Mouse (Mus musculus): ENCODE data around the gene Olfr25. TPM values are rescaled to one million over a fixed set of nuclear protein-coding genes. Genes with fewer than 3 reads are reported as not detected.

Gene Olfr25
- not detected for polyA plus RNA-seq (2014; fragmentation: Illumina TruSeq; extraction: RNeasy Lipid Tissue Mini Kit (QIAGEN cat#74804); ENCODE audit: insufficient read depth, low read depth, low replicate concordance)

DNA sequence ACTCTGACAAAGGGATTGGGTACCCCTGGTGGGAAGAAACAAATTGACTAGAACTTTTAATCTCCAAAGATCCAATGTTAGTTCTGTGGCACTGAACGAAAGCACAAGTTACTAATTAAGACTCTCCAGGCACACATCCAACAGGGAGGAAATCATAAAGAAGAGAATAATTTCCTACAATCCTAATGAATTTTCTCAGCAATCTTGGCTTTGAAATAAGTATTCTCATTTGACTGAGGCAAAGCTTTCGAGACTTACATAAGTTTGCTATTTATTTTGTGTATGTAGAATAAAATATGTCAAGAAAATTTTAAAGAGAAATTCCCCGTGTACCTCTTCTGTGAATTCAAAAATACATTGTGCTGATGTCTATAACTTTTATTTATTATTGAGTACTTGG is at the start of gene Olfr25:
TSS of gene Olfr25 (plus strand) at position 301 of the 400 bp plus-strand sequence.

DNA sequence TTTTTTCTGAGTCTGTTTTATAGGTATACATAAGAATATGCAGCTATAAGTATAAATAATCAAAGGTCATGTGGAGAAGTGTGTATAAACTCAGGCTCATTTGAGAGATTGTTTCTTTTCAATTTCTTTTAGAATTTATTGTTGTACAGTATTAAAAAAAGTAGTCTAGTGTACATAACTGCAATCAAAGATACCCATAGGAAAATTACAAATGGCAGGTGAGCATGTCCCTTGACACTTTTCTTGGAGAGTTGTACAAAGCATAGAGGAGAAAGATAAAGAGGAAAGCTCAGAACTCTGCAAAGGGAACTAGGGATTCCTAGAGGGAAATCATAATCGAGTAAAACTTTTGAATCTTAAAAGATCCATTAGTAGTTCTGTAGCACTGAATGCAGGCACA is 38.1 kb upstream of the Olfr25 start, which contains the start of gene Olfr896-ps1:
TSS of gene Olfr896-ps1 (plus strand) at position 301 of the 400 bp plus-strand sequence.

DNA sequence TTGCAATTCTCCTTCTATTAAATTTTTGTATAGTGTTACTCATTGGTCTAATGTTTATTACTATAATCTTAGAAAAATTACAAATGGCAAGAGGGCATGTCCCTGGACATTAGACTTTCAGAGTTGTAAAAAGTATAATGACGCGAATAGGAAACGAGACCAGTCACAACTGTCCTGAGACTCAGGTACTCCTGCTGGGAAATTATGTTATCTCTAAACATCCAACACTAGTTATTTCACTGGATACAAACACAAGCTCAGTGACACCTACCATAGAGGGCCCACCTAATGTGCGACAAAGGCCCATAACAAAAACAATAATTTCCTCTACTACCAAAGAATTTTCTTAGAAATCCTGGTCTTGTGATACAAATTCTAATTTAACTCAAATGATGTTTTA is 19.3 kb downstream of the Olfr25 start, which contains the start of gene Olfr898:
TSS of gene Olfr898 (plus strand) at position 301 of the 400 bp plus-strand sequence.

DNA sequence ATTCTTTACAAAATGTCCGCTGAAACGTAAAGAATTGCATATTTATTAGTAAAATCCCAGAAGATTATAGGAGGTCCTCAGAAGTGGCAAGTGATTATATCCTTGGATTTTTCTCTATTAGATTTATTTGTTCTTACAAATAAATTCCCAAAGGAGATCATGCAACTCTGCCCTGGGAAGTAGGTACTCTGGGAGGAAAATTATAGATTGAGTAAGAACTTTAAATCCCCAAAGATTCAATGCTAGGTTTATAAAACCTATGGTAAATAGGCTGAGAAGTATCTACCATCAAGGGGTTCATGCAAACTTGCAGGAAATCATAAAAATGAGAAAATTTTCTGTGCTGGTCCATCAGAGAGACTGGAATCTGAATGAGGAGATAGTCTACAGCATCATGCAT is 37.7 kb downstream of the Olfr25 start, which contains the start of gene Olfr250:
TSS of gene Olfr250 (plus strand) at position 301 of the 400 bp plus-strand sequence.

DNA sequence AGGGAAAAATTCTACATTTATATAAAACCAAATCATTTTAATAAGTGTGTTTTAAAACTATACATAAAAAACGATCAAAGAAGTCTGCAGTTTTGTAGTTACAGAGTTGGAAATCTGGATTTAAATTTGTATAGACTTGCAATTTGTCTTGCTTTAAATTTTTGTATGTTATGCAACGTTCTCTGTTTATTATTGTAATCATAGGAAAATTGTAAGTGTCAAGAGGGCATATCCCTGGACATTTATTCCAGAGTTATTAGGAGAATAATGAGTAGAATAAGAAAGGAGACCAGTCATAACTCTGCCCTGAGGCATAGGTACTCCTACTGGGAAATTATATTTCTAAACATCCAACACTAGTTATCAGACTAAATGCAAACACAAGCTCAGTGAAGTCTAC is 47.9 kb downstream of the Olfr25 start, which contains the start of gene Olfr251:
TSS of gene Olfr251 (plus strand) at position 301 of the 400 bp plus-strand sequence.

Other genes with a start within 250 kb of the Olfr25 start
- gene Olfr887, start 245.0 kb upstream of the Olfr25 start, polyA plus RNA-seq (2014; fragmentation: Illumina TruSeq; extraction: RNeasy Lipid Tissue Mini Kit (QIAGEN cat#74804); ENCODE audit: insufficient read depth, low read depth, low replicate concordance): not detected
- not detected for gene Olfr888, start 220.9 kb upstream of the Olfr25 start, polyA plus RNA-seq (2014; fragmentation: Illumina TruSeq; extraction: RNeasy Lipid Tissue Mini Kit (QIAGEN cat#74804); ENCODE audit: insufficient read depth, low read depth, low replicate concordance)
- 0.03 TPM for gene Olfr889, start 213.9 kb upstream of the Olfr25 start, polyA plus RNA-seq (2014; fragmentation: Illumina TruSeq; extraction: RNeasy Lipid Tissue Mini Kit (QIAGEN cat#74804); ENCODE audit: insufficient read depth, low read depth, low replicate concordance)
- gene Olfr890, start 186.5 kb upstream of the Olfr25 start, polyA plus RNA-seq (2014; fragmentation: Illumina TruSeq; extraction: RNeasy Lipid Tissue Mini Kit (QIAGEN cat#74804); ENCODE audit: insufficient read depth, low read depth, low replicate concordance): not detected
- not detected for gene Olfr891, start 148.2 kb upstream of the Olfr25 start, polyA plus RNA-seq (2014; fragmentation: Illumina TruSeq; extraction: RNeasy Lipid Tissue Mini Kit (QIAGEN cat#74804); ENCODE audit: insufficient read depth, low read depth, low replicate concordance)
- gene Olfr893, start 120.7 kb upstream of the Olfr25 start, polyA plus RNA-seq (2014; fragmentation: Illumina TruSeq; extraction: RNeasy Lipid Tissue Mini Kit (QIAGEN cat#74804); ENCODE audit: insufficient read depth, low read depth, low replicate concordance): not detected
- not detected for gene Olfr894, start 111.0 kb upstream of the Olfr25 start, polyA plus RNA-seq (2014; fragmentation: Illumina TruSeq; extraction: RNeasy Lipid Tissue Mini Kit (QIAGEN cat#74804); ENCODE audit: insufficient read depth, low read depth, low replicate concordance)
- gene Olfr143, start 76.3 kb upstream of the Olfr25 start, polyA plus RNA-seq (2014; fragmentation: Illumina TruSeq; extraction: RNeasy Lipid Tissue Mini Kit (QIAGEN cat#74804); ENCODE audit: insufficient read depth, low read depth, low replicate concordance): not detected
- not detected for gene Olfr895, start 61.2 kb upstream of the Olfr25 start, polyA plus RNA-seq (2014; fragmentation: Illumina TruSeq; extraction: RNeasy Lipid Tissue Mini Kit (QIAGEN cat#74804); ENCODE audit: insufficient read depth, low read depth, low replicate concordance)
- not detected for gene Olfr896-ps1, start 38.0 kb upstream of the Olfr25 start, polyA plus RNA-seq (2014; fragmentation: Illumina TruSeq; extraction: RNeasy Lipid Tissue Mini Kit (QIAGEN cat#74804); ENCODE audit: insufficient read depth, low read depth, low replicate concordance)
- gene Olfr898, start 19.4 kb downstream of the Olfr25 start, polyA plus RNA-seq (2014; fragmentation: Illumina TruSeq; extraction: RNeasy Lipid Tissue Mini Kit (QIAGEN cat#74804); ENCODE audit: insufficient read depth, low read depth, low replicate concordance): not detected
- gene Olfr250, start 37.8 kb downstream of the Olfr25 start, polyA plus RNA-seq (2014; fragmentation: Illumina TruSeq; extraction: RNeasy Lipid Tissue Mini Kit (QIAGEN cat#74804); ENCODE audit: insufficient read depth, low read depth, low replicate concordance): not detected
- gene Olfr251, start 48.0 kb downstream of the Olfr25 start, polyA plus RNA-seq (2014; fragmentation: Illumina TruSeq; extraction: RNeasy Lipid Tissue Mini Kit (QIAGEN cat#74804); ENCODE audit: insufficient read depth, low read depth, low replicate concordance): not detected
- gene Olfr147, start 72.6 kb downstream of the Olfr25 start, polyA plus RNA-seq (2014; fragmentation: Illumina TruSeq; extraction: RNeasy Lipid Tissue Mini Kit (QIAGEN cat#74804); ENCODE audit: insufficient read depth, low read depth, low replicate concordance): not detected
- gene Olfr901, start 100.4 kb downstream of the Olfr25 start, polyA plus RNA-seq (2014; fragmentation: Illumina TruSeq; extraction: RNeasy Lipid Tissue Mini Kit (QIAGEN cat#74804); ENCODE audit: insufficient read depth, low read depth, low replicate concordance): not detected
- not detected for gene Olfr902, start 118.6 kb downstream of the Olfr25 start, polyA plus RNA-seq (2014; fragmentation: Illumina TruSeq; extraction: RNeasy Lipid Tissue Mini Kit (QIAGEN cat#74804); ENCODE audit: insufficient read depth, low read depth, low replicate concordance)
- not detected for gene Olfr904, start 134.1 kb downstream of the Olfr25 start, polyA plus RNA-seq (2014; fragmentation: Illumina TruSeq; extraction: RNeasy Lipid Tissue Mini Kit (QIAGEN cat#74804); ENCODE audit: insufficient read depth, low read depth, low replicate concordance)
- gene Olfr905, start 142.0 kb downstream of the Olfr25 start, polyA plus RNA-seq (2014; fragmentation: Illumina TruSeq; extraction: RNeasy Lipid Tissue Mini Kit (QIAGEN cat#74804); ENCODE audit: insufficient read depth, low read depth, low replicate concordance): not detected
- not detected for gene Olfr906, start 158.0 kb downstream of the Olfr25 start, polyA plus RNA-seq (2014; fragmentation: Illumina TruSeq; extraction: RNeasy Lipid Tissue Mini Kit (QIAGEN cat#74804); ENCODE audit: insufficient read depth, low read depth, low replicate concordance)
- gene Olfr907, start 166.7 kb downstream of the Olfr25 start, polyA plus RNA-seq (2014; fragmentation: Illumina TruSeq; extraction: RNeasy Lipid Tissue Mini Kit (QIAGEN cat#74804); ENCODE audit: insufficient read depth, low read depth, low replicate concordance): not detected
- gene Olfr911-ps1, start 192.5 kb downstream of the Olfr25 start, polyA plus RNA-seq (2014; fragmentation: Illumina TruSeq; extraction: RNeasy Lipid Tissue Mini Kit (QIAGEN cat#74804); ENCODE audit: insufficient read depth, low read depth, low replicate concordance): not detected
- not detected for gene Olfr910, start 208.8 kb downstream of the Olfr25 start, polyA plus RNA-seq (2014; fragmentation: Illumina TruSeq; extraction: RNeasy Lipid Tissue Mini Kit (QIAGEN cat#74804); ENCODE audit: insufficient read depth, low read depth, low replicate concordance)